Mouse (Mus musculus): ENCODE results near the gene Neu2. TPM values are rescaled to one million over a fixed set of nuclear protein-coding genes. Genes with fewer than 3 reads are reported as not detected.

The Neu2 gene
- polyA plus RNA-seq, 1 experiment from 2014 or later = not detected

GRCm38 (mm10) chr1:87600533-87600932 lies 90.8 kb downstream of the Neu2 start:
- Histone ChIP-seq H3K4me3 (no peak overlapping the region), H3K4me1 (no peaks in the 10 kb centered on the region), H3K27ac (replicated peaks) (no peak overlapping the region), H3K9me3 (no peaks in the 10 kb centered on the region), H3K27me3 (replicated peaks; ENCODE audit: low read depth, poor library complexity, severe bottlenecking) (no peaks in the 10 kb centered on the region), H3K36me3 (replicated peaks) (no peaks in the 10 kb centered on the region)
- 80% methylated on average over 7 of the region's 7 CpGs for WGBS
- DNase-seq (ENCODE audit: low spot score) = no peak

- no peaks in the 10 kb centered on the region for H3K27me3 ChIP-seq (replicated peaks; ENCODE audit: low read depth, poor library complexity, severe bottlenecking)
- no peaks in the 10 kb centered on the region for H3K9me3 ChIP-seq
- no peak overlapping the region for H3K4me3 ChIP-seq
- no peak overlapping the region for H3K27ac ChIP-seq (replicated peaks)
- WGBS = 77% methylated on average over 2 of the region's 2 CpGs
- no peaks in the 10 kb centered on the region for H3K36me3 ChIP-seq (replicated peaks)
- no peaks in the 10 kb centered on the region for H3K4me1 ChIP-seq
- no peak for DNase-seq (ENCODE audit: low spot score)
Measured at GRCm38 (mm10) chr1:87601801-87602200, 92.1 kb downstream of the Neu2 start.

GRCm38 (mm10) chr1:87603389-87603788 lies 93.7 kb downstream of the Neu2 start:
- WGBS = 88% methylated on average over 5 of the region's 5 CpGs

GRCm38 (mm10) chr1:87605296-87605695 lies 95.6 kb downstream of the Neu2 start:
- no peaks in the 10 kb centered on the region for H3K4me1 ChIP-seq
- WGBS = 92% methylated on average over 2 of the region's 2 CpGs
- no peaks in the 10 kb centered on the region for H3K36me3 ChIP-seq (replicated peaks)
- H3K27me3 ChIP-seq (replicated peaks; ENCODE audit: low read depth, poor library complexity, severe bottlenecking) = no peaks in the 10 kb centered on the region
- H3K27ac ChIP-seq (replicated peaks) = no peak overlapping the region
- no peaks in the 10 kb centered on the region for H3K9me3 ChIP-seq
- no peak overlapping the region for H3K4me3 ChIP-seq
- DNase-seq (ENCODE audit: low spot score) = no peak

More at GRCm38 (mm10) chr1:87603389-87603788, 93.7 kb downstream of the Neu2 start:
- no peaks in the 10 kb centered on the region for H3K27me3 ChIP-seq (replicated peaks; ENCODE audit: low read depth, poor library complexity, severe bottlenecking)
- H3K27ac ChIP-seq (replicated peaks) = no peak overlapping the region
- H3K36me3 ChIP-seq (replicated peaks) = no peaks in the 10 kb centered on the region
- H3K4me1 ChIP-seq = no peaks in the 10 kb centered on the region
- no peak overlapping the region for H3K4me3 ChIP-seq
- H3K9me3 ChIP-seq = no peaks in the 10 kb centered on the region
- DNase-seq (ENCODE audit: low spot score) = no peak

- Histone ChIP-seq H3K27me3 (replicated peaks; ENCODE audit: low read depth, poor library complexity, severe bottlenecking) (no peaks in the 10 kb centered on the region), H3K4me1 (no peaks in the 10 kb centered on the region), H3K27ac (replicated peaks) (no peak overlapping the region), H3K4me3 (no peak overlapping the region), H3K9me3 (no peaks in the 10 kb centered on the region), H3K36me3 (replicated peaks) (no peaks in the 10 kb centered on the region)
- no peak for DNase-seq (ENCODE audit: low spot score)
- 85% methylated on average over 21 of the region's 21 CpGs for WGBS
Measured at GRCm38 (mm10) chr1:87607385-87608091, 97.8 kb downstream of the Neu2 start.

- DNase-seq (ENCODE audit: low spot score) = peak; percentile 76
- Histone ChIP-seq H3K4me1 (no peaks in the 10 kb centered on the region), H3K36me3 (replicated peaks) (no peaks in the 10 kb centered on the region), H3K27ac (replicated peaks) (no peak overlapping the region), H3K4me3 (no peak overlapping the region), H3K9me3 (no peaks in the 10 kb centered on the region), H3K27me3 (replicated peaks; ENCODE audit: low read depth, poor library complexity, severe bottlenecking) (no peaks in the 10 kb centered on the region)
- 30% methylated on average over 7 of the region's 7 CpGs for WGBS
Measured at GRCm38 (mm10) chr1:87608416-87609046, 98.8 kb downstream of the Neu2 start.

- H3K4me3 ChIP-seq = no peak overlapping the region
- no peak for DNase-seq (ENCODE audit: low spot score)
- H3K36me3 ChIP-seq (replicated peaks) = no peaks in the 10 kb centered on the region
- no peaks in the 10 kb centered on the region for H3K9me3 ChIP-seq
- no peak overlapping the region for H3K27ac ChIP-seq (replicated peaks)
- 89% methylated on average over 2 of the region's 2 CpGs for WGBS
- H3K27me3 ChIP-seq (replicated peaks; ENCODE audit: low read depth, poor library complexity, severe bottlenecking) = no peaks in the 10 kb centered on the region
- no peaks in the 10 kb centered on the region for H3K4me1 ChIP-seq
Measured at GRCm38 (mm10) chr1:87614576-87615295, 105.0 kb downstream of the Neu2 start.

GRCm38 (mm10) chr1:87620211-87620668 lies 110.6 kb downstream of the Neu2 start, which contains the start of gene Inpp5d:
TSS of gene Inpp5d (plus strand) at chr1:87620312.
- Histone ChIP-seq H3K27me3 (replicated peaks; ENCODE audit: low read depth, poor library complexity, severe bottlenecking) (no peaks in the 10 kb centered on the region), H3K4me3 (peak within 1 kb of the TSS; percentile 37; the same call in 1 of the 2 replicates), H3K36me3 (replicated peaks) (no peaks in the 10 kb centered on the region), H3K9me3 (no peaks in the 10 kb centered on the region), H3K4me1 (peaks cover 9% of the 10 kb centered on the region; the same call in 1 of the 2 replicates), H3K27ac (replicated peaks) (peak within 1 kb of the TSS; percentile 40)
- 81% methylated on average over 12 of the region's 12 CpGs for WGBS
- DNase-seq (ENCODE audit: low spot score) = no peak

- Histone ChIP-seq H3K4me1 (peaks cover 9% of the 10 kb centered on the region; the same call in 1 of the 2 replicates), H3K9me3 (no peaks in the 10 kb centered on the region), H3K36me3 (replicated peaks) (no peaks in the 10 kb centered on the region), H3K4me3 (peak overlapping the region; percentile 37; the same call in 1 of the 2 replicates), H3K27ac (replicated peaks) (peak overlapping the region; percentile 40), H3K27me3 (replicated peaks; ENCODE audit: low read depth, poor library complexity, severe bottlenecking) (no peaks in the 10 kb centered on the region)
- DNase-seq (ENCODE audit: low spot score) = no peak
- WGBS = 83% methylated on average over 6 of the region's 6 CpGs
Measured at GRCm38 (mm10) chr1:87620693-87621092, 111.0 kb downstream of the Neu2 start.

GRCm38 (mm10) chr1:87621146-87621857 lies 111.6 kb downstream of the Neu2 start:
- WGBS = 89% methylated on average over 9 of the region's 9 CpGs
- Histone ChIP-seq H3K27me3 (replicated peaks; ENCODE audit: low read depth, poor library complexity, severe bottlenecking) (no peaks in the 10 kb centered on the region), H3K4me3 (peak overlapping the region; percentile 37; the same call in 1 of the 2 replicates), H3K36me3 (replicated peaks) (no peaks in the 10 kb centered on the region), H3K27ac (replicated peaks) (0 out of 2 replicates have a peak overlapping the region, but pooled peaks have one; percentile 40), H3K9me3 (no peaks in the 10 kb centered on the region), H3K4me1 (peaks cover 9% of the 10 kb centered on the region; the same call in 1 of the 2 replicates)
- DNase-seq (ENCODE audit: low spot score) = no peak

- Histone ChIP-seq H3K4me1 (peaks cover 9% of the 10 kb centered on the region; the same call in 1 of the 2 replicates), H3K27ac (replicated peaks) (no peak overlapping the region), H3K9me3 (no peaks in the 10 kb centered on the region), H3K27me3 (replicated peaks; ENCODE audit: low read depth, poor library complexity, severe bottlenecking) (no peaks in the 10 kb centered on the region), H3K4me3 (no peak overlapping the region), H3K36me3 (replicated peaks) (no peaks in the 10 kb centered on the region)
- WGBS = 84% methylated on average over 3 of the region's 3 CpGs
- no peak for DNase-seq (ENCODE audit: low spot score)
Measured at GRCm38 (mm10) chr1:87621858-87622279, 112.2 kb downstream of the Neu2 start.

Measured in embryonic facial prominence, embryonic 10.5 days (tissue).